Mouse (Mus musculus) embryonic fibroblast, embryonic 13.5 days (primary cell): ENCODE measurements around the gene Cyp2t4.

Experiments used
- CTCF ChIP-seq: IDR thresholded peaks from 2 replicates; pipeline ENCODE4 v1.5.1; 2011; ENCODE audit warnings: mild to moderate bottlenecking, control low read depth, low read length, moderate library complexity, borderline replicate concordance; ENCODE audit not compliant: insufficient read depth
- POLR2A ChIP-seq: IDR thresholded peaks from 2 replicates; pipeline ENCODE4 v1.6.1; 2011; ENCODE audit warnings: low read depth, mild to moderate bottlenecking, control low read depth, low read length, moderate library complexity

DNA sequence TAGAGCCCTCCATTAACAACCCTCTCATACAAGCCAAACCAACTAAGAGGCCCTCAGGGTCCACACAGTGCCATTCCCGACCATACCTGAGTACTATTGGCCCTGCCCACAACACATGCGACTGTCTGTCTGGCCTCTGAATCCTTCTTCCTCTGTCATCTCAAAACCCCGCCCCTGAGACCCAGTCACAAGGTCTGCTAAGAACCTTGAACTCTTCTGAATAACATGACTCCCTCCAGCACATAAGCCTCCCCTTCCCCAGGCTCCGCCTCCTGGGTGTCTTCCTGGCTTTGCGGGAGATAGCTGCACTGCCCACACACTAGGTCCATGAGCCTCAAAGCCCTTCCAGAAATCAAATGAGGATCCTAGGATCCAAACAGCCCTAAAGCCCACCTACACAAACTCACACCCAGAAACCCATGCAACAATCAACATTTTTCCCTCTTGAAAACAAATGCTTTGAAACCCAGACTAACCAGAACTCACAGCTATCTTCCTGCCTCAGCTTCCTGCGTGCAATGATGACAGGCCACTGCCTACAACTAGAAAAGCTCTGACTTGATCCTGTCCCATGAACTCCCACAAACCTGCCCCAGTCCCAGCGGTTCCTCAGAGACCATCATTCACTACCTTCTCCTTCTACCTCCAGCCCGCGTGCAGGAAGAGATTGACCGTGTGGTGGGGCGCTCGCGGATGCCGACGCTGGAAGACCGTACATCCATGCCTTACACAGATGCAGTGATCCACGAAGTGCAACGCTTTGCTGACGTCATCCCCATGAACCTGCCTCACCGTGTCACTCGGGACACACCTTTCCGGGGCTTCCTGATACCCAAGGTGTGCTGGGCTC lies 22.8 kb upstream of the Cyp2t4 start:
- TF ChIP-seq CTCF (no peak), POLR2A (no peak)
